Mouse (Mus musculus) lung, postnatal 14 days (tissue): ENCODE results near the gene Jazf1.

Experiments
- DNase-seq: peaks from one replicate; pipeline ENCODE4 v3.0.0; 2021

Jazf1 gene

DNA sequence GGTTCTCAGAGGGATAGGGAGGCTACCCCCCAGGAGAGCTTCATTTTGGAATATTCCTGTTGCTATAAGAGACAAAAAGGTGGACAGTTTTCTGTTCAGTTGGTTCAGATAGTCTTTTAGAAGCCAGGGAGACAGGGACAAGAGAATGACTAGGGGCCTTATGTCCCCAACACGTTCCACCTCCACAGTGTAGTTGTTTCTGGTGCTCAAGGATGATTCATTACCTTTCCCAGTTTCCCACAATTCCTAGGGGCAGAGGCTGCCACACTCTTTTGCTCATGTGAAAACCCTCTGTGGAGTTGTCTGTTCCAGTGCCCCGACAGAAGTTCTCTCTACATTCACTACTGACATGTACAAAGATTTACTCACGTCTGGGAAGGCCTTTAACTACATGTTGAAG, 223.7 kb downstream of the Jazf1 start:
- no peak for DNase-seq

- no peak for DNase-seq
These were observed 225.4 kb downstream of the Jazf1 start for GRCm38 (mm10) chr6:52843027-52843426.

- DNase-seq, result no peak
These were observed 225.8 kb downstream of the Jazf1 start for GRCm38 (mm10) chr6:52842598-52842997.

- DNase-seq, result no peak
These were observed 226.8 kb downstream of the Jazf1 start for GRCm38 (mm10) chr6:52841611-52842010.

DNA sequence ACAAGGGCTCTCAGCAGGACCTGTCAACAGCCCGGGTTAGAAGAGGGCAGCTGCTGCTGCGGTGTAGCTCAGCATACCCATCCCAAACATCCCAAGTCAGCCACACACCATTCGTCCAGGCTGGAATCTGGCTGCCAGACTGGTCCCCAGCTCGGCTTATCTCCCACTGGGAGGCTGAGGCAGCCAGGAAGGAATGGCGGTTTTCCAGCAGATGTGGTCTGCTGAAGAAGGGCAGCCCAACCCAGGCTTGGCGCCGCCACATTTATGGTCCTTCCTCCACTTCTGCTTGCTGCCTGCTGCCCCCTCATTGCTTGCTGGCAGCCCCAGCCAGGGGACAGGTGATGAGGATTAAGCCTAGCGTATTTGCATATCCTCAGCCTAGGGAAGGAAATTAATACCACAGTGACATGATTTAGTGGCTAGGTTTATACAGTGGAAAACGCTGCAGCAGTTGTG, 227.8 kb downstream of the Jazf1 start:
- DNase-seq, result no peak

DNA sequence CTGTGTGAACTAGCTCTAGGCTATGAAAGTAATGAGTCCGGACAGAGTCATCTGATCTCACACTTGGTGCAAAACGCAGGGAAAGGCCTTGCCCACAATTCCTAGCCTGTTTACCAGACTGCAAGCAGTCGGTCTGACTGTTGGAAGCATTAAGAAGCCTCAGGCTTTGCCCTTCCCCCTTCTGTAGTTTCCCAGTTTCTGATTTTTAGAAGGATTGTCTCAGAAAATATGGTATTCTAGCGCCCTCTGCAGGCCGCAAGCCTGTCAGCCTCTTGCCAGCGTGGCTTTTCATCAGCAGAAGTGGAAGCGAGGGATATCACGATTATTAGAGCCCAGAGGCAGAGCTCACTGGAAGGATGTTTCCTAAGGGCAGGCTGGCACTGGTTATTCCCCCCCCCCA, 229.7 kb downstream of the Jazf1 start:
- DNase-seq, result peak; percentile 89

- DNase-seq, result peak; percentile 13
These were observed 230.6 kb downstream of the Jazf1 start for GRCm38 (mm10) chr6:52837792-52838191.

GRCm38 (mm10) chr6:52836201-52836950, 232.1 kb downstream of the Jazf1 start:
- DNase-seq, result no peak

GRCm38 (mm10) chr6:52827752-52828277, 240.6 kb downstream of the Jazf1 start:
- DNase-seq, result no peak

GRCm38 (mm10) chr6:52825535-52825934, 242.9 kb downstream of the Jazf1 start:
- peak; percentile 17 for DNase-seq

DNA sequence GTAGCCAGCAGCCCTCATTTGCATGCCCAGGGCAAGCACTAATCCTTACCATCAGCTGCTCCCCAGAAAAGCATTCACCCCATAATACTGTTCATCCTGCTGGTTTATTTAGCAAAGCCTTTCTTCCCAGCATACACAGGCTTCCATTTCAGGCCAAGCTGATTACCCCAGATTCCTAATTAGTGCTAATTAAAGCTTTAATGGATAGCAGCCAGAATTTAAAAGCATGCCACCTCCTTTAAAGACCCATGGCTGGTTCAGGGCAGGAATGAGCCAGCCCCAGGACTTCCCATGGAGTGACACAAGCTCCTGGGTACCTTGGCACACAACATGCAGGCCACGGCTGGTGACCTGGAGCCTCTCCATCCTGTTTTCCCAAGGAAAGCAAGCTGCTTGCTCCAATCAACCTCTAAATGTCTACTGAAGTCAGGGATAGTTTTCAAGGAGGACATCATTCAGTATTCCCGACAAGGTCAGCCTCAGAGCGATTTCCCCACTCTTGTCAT, 243.4 kb downstream of the Jazf1 start:
- no peak for DNase-seq

- no peak for DNase-seq
These were observed 245.4 kb downstream of the Jazf1 start for GRCm38 (mm10) chr6:52823064-52823463.

GRCm38 (mm10) chr6:52822625-52823024, 245.8 kb downstream of the Jazf1 start:
- no peak for DNase-seq

DNA sequence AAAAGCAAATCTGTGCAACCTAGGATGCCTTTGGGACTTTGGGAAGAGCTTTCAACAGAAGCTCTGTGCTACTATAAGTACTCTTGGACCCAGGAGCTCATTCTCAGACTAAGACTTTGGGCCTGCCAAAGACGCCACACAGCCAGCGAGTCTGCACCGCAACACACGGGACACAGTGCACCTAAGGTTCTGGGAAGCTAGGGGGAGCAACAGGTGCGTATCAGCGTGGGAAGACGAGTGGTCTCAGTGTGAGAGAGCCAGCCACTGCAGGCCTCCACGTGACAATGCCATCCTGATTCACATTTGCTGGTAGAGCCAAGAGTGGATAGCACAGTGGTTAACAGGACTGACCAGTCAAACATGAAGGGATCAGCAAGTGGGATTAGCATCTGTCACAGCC, 249.1 kb downstream of the Jazf1 start:
- no peak for DNase-seq

- DNase-seq, result no peak
These were observed 250.4 kb downstream of the Jazf1 start for GRCm38 (mm10) chr6:52818041-52818440.

DNA sequence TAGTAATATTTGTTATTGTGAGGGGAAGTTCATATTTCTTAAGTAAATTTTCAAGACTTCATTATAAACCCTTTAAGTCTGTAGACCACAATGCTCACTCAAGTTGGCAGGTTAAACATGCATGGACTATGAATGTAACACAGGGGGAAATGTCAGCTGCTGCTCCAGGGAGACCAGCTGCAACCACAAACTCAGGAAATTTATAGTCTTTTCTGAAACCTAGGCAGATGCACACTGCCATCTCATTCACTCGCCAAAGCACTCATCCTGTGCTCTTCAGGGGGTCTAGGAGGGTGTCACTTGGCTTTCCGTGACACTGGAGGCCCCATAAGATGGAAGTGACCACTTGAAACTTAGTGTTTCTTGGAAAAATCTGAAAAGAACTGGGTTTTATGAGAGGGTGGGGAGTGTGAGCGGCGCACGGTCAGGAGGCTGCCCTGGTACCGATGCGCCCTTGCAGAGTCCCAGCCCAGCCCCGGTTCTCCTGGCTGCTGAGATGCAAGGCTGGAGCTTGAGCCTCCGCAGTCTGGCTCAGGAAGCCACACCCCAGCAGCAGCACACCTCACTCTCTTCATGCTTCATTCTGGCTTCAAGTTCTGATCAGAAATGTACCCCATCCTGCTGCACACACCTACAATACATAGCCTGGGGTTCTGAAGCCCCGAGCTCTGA, 251.1 kb downstream of the Jazf1 start:
- no peak for DNase-seq

DNA sequence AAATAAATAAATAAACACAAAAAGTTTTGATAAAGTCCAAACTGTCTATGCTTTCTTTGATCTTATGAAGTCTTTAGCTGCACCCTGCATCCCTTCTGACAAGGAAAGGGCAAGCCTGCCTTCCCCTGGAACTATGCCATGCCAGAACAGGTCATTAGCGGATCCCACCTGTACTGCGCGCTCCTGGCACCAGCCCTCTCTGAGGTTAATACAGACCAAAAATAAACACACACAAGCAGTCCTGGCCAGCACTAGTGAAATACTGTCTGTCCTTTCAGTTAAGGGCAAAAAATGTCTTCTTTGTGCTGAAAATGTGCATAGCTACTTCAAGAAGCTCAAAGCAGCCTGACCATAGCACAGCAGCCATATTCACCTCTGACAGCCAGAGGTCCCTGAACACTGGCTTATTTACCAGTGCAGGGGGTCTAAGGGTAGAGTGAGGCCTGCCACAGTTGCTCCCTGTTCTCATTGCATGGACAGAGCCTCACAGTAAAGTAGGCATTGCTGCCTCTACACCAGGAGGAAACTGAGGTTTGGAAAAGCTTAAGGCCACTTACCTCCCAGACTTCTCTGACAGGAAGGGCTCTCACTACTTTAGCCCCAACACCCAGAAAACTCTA, 263.1 kb downstream of the Jazf1 start:
- DNase-seq, result no peak

- peak; percentile 62 for DNase-seq
These were observed 266.2 kb downstream of the Jazf1 start for GRCm38 (mm10) chr6:52802181-52802580.

- no peak for DNase-seq
These were observed 271.1 kb downstream of the Jazf1 start for GRCm38 (mm10) chr6:52797252-52797800.

GRCm38 (mm10) chr6:52796691-52797090, 271.7 kb downstream of the Jazf1 start:
- DNase-seq, result no peak

DNA sequence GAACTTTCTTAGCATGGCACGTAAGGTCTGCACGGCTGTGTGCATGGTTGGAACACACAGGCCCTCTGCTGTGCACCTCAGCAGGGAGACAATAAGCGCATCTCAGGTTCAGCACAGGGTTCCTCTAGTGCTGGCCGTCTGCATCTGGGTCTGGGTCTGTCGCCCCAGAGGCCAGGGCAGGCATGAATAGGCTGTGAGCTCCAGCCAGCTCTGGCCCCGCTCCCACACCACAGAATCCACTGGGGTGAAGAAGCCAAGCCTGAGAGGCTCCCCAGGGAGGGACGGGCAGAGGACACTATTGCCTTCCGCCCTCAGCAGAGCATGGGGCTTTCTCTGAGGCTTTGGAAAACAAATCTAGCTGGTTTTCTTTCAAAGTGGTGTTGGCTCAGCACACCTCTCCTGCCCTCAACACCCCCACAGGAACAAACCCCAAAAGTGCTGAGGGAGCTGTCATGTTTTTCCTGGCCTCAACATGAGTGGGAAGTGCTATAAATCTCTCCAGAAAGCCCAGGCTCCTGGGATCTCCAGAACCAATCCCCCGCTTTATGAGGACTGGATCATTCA, 272.3 kb downstream of the Jazf1 start:
- no peak for DNase-seq

GRCm38 (mm10) chr6:52795029-52795841, 273.2 kb downstream of the Jazf1 start:
- no peak for DNase-seq
